Mouse (Mus musculus): ENCODE results near the gene Nkx2-5. TPM values are rescaled to one million over a fixed set of nuclear protein-coding genes. Genes with fewer than 3 reads are reported as not detected.

Gene Nkx2-5
- polyA plus RNA-seq, 3 experiments from 2014 or later, result not detected

DNA sequence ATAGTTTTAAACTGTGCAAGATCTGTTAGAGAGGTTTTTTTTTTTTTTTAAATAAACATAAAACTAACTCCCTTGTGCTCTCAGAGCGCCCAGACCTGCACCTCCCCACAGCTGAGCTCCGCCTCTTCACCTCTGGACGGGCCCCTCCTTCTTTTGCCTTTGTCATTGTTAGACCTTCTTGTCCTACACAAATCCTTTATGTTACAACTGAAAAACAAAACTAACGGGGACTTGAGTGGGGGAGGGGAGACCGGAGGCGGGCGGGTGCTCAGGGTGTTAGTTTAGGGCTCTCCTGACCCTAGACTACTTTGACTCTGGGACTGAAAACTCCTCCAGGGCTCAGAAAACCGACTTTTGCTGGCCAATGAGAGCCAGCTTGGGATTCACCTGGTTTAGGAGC is 8.9 kb downstream of the Nkx2-5 start:
- ATAC-seq, result no peak

DNA sequence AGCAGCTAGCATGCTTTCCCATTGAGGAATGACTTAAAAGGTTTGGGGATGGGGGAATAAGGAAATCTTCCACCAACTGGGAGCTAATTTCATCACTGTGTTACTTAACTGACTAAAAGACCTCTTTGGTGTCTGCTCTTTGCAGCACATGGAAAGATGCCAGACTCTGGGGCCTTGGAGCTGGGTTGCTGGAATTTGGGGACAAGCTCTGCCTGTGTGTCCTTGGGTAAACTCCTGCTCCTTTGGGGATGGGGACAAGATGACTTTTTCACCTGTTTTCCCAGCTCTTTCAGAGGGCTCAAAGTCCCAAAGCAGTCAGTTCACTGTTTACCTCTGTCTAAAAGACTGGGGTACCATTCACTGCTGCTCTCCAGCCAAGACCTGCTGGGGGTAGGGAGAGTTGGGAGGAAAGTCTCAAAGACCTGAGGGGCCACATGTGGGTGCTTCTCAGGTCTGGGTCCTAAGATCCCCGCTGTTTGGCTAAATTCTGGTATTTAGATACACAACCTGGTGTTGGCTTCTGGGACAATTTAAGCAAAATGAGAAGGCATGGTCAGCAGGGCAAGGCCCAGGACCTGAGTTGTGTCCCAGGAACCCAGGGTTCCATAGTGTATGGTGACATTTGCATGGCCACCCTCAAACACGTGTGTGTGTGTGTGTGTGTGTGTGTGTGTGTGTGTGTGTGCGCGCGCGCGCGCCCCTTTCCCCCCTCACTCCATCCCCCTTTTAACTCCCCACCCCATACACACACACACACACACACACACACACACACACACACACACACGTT is 9.6 kb downstream of the Nkx2-5 start:
- ATAC-seq, result no peak

DNA sequence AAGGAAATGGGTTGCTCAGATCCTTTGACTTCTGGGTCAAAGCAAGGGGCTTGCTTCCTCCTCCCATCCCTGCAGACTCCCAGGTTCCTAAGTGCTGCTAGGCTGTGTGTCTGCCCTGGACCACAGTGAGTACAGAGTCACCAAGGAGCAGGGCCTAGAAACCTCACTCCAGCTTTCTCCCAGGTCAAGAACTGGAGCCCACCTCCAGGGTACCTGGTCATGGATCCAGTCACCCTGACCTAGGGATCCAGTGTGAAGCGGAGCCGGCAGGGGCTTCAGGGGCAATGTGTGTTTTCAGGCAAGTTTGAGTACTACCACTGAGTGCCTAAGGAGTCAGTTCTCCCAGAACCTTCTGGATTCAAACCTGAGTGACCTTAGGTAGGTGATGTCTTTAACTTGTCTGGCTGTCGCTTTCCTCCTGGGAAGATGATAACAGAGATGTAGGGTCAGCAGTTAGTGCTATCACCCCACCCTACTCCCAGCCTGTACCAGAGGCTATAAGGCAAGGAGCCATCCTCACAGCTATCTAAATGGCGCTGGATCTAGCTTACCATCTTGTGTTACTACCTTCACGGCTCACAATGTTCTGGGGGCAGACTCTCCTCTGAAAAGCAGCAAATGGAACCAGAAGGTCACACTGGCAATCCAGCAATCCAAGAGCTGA is 10.4 kb downstream of the Nkx2-5 start:
- ATAC-seq, result no peak

DNA sequence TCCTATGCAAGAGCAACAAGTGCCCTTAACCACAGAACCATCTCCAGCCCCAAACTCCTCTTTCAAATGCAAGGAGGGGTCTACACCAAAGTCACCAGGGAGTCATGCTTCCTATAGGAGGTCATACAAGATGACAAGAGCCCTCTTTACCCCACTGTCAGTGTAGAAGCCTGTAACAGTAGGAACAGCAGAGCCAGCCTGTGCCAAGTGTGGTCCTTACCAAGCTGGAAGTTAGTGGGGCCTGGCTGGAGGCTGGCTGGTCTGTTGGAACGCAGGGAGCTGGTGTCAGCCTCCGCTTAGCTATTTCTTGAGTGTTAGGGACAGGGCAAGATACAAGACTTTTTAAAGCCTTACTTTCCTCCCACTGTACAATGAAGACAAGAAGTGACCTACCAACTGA is 11.0 kb downstream of the Nkx2-5 start:
- no peak for ATAC-seq

DNA sequence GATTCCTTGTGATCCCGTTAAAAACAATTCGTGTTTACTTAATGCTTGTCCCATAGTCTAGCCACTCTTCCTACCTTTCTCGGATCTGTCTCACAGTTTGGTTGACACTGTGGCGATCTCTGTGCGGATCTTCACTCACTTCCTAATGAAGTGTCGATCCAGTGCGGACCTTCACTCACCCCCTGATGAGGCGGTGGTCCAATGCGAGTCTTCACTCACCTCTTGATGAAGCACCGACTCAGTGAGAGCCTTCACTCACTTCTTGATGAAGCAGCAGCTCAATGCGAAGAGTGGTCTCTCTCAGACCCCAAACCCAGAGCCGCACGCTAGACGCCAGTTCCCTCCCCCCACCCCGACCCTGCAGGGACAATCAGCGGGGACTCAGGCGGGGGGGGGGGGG is 18.7 kb downstream of the Nkx2-5 start:
- no peak for ATAC-seq

DNA sequence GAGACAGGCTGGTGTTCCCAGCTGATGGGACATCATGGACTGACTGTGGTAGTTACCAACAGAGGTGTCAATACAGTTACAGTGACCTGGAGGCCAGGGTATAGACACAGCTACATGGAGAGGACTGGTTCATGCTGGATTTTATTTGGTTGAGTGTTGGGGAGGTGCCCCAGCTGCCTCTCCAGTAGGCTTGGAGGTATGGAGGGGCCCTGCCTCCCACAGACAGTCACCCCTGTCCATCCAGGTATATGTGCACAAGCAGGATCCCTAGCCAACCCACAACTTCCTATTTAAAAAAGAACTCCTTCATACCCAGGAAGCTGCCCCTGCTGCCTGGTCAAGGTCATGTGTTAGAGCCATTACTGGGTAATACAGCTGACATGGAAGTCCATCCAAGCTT is 27.0 kb downstream of the Nkx2-5 start:
- no peak for ATAC-seq

DNA sequence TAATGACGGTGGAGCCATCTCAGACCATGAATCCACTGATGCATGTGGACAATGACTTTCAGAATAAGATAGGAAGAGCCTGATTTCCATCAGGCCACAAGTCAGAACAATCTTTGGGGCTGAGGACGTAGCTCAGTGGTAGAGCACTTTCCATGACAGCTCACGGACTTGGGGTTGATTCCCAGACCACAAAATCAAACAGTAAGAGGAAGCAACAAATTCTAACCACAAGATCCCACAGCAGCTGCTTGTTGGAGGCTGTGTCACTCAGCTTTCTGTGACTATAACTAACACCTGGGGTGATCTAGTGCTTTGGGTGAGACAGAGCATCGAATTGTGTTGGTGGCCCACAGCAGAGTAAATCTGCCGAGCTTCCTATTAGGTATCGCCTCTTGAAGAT is 28.0 kb downstream of the Nkx2-5 start:
- ATAC-seq, result no peak

DNA sequence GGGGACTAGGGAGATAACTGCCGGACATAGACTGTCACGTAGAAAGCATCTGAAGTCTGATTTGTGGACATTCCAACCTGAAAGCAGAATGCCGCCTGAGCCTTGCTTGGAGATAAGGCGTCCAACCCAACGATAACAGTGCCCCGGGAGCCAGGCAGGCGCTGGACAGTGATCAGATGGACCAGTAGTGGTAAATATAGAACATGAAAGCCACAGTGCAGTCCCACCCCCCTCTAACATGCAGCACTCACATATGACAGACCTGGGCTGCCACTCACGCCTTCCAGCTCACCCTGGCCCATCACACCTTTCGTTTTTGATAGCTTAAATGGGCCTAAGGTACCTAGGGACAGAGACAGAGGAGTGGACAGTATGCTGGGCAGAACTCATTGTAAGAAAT is 31.3 kb downstream of the Nkx2-5 start:
- no peak for ATAC-seq

DNA sequence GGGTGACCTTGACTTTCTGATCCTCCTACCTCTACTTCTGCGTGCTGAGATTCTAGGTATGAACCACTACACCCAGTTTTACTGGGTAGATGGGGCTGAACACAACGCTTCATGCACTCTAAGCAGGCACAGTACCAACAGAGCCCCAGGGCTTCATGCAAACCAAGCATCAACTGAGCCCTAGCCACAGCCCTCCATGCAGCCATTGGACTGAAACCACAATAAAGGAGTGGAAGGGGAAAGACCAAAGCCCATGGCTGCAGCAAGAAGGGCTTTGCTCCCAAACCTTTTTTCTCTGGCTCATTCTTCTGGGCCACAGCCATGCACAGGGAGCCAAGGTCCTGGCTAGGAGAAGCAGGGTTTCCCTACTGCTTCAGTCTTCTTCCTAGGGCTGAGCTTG is 32.2 kb downstream of the Nkx2-5 start:
- ATAC-seq, result no peak

DNA sequence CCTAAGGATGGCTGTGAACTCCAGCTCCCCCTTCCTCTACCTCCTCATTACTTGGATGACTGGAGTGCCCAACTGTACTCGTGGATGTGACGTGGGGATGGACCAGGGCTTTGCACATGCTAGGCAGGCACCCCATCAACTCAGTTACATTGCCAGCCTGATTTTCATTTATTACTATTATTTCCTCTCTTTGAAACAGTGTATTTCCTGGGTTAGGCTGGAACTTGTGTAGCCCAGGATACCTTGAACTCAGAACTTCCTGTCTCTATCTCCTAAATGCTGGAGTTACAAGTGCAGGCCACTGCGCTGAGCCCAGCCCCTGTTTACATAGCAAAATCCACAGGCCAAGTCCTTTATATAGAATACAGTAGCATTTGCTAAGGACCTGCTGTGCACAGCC is 41.9 kb downstream of the Nkx2-5 start:
- no peak for ATAC-seq

DNA sequence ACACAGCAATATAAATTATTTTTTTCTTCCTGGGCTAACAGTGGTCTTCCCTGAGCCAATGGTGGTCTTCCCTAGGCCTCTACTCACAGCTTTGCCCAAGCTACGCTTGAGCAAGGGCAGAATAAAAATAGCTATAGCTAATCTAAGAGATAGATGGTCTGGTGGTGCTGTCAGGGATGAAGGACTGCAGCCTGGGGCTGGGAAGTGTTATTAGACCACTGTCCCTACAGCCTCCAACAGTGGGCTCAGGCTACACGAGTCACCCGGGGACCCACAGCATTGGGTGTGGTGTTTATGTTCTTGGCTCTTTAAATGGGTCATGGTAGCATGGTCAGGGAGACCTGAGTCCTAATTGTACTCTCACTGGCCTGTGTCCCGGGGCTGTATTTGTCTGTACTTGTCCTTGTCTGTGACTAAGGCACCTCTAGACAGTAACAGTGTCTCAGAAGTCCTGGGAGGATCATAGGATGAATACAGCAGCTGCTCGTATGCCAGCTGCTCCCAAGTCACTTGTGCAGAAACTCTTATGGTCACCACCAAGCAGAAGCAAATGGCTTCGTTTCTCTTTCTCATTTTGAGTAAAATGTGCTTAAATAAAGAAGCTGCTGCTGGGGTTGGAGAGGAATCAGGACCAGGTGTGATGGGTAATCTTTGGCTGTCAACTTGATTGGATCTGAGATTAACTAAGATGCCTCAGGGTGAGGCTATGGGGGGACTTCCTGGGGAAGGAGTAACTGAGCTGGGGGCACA is 47.3 kb downstream of the Nkx2-5 start:
- ATAC-seq, result no peak

DNA sequence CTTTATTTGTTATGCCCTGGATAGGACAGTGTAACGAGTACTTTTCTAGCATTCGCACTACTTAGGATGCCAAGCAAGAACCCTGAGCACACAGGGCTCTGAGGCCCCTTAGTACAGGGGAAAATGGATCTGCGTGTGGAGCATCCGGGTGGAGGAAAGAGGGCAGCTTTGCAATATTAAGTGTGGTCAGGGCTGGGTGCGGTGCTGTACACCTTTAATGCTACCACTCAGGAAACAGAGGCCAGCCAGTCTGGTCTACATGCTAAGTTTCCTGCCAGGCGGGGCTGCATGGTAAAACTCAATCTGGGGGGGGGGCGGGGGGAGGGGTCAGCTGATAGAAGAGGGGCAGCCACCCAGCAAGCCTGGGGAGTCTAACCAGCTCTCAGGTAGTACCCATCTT is 49.4 kb downstream of the Nkx2-5 start:
- ATAC-seq, result no peak

DNA sequence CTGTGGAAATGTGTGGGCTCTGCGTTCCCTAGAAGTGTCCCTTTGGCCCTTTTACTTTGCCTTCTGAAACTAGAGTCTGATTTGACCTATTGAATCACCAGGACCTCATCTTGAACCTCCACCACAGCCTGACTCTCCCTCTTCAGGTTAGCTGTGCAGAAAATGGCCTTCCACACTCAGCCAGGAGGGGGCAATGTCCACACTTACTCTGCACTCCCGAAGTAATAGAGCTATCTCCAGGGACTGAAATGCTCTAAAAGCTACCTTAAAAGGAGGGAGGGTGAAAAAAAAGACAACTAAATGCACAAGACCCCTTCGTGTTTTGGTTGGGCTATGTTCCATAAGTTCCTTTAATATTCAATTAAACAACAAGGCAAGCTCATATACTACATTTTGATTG is 50.1 kb downstream of the Nkx2-5 start:
- no peak for ATAC-seq

DNA sequence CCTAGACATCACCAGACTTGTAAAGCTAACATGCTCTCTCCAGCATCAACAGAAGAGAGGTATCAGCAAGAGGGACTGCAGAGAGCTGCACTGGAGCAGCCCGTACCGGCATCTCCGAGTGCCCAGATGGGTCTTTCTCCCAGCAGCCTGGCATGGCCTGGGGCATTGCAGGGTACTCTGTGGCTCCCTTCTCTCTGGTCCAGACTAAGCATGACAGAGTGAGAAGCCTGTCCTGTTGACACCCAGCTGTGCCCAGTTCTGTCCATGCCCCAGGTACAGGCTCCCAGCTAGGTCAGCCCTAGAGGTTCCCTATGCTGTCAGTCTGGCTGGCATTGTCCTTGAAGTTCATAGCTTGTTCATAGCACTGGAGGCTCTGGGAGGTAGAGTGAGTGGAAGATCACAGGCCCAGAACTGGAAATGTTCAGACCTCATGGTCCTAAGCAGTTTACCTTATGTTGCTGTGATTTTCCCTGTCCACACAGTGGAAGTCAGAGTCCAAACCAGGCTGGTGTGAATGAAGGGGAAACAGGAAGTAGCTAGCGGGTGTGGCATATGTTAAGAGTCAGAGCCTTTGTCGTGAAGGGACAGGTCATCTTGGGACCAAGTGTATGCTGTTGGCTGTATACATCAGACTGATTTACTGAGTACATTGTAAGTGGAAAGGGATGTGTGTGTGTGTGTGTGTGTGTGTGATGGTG is 51.6 kb downstream of the Nkx2-5 start:
- no peak for ATAC-seq

DNA sequence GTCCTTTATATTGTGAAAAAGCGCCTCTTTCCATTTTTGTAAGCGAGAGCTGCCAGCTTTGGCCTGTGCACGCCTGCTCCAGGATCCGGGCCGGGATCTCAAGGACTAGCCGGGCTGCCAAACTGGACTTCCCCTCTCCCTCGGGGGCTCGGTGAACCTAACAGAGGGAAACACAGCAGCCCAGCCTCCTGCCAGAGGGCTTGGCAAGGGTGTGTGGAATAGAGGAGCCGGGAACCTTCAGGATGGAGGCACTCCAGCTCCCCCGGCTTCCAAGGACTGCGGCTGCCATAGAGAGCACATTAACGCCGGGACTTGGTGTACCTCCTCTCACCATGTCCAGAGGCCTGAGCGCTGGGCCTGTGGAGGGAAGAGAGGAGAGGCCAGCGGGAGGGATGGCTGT is 52.7 kb downstream of the Nkx2-5 start:
- ATAC-seq, result no peak

DNA sequence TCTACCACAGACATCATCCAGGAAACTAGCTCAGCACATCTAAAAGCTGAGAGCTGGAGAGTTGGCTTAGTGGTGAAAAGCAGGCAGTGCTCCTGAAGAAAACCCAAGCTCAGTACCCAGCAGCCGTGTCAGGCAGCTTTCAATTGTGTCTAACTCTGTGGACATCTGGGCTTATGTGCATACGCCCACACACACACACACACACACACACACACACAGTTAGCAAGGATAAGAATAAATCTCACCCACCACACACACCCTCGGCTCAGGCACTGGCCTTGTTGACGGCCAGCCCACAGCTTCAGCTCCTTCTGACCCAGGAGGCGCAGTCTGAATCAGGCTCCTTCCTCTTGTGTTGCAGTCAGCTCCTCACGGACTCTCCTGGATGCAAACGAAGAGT is 53.2 kb downstream of the Nkx2-5 start:
- ATAC-seq, result no peak

DNA sequence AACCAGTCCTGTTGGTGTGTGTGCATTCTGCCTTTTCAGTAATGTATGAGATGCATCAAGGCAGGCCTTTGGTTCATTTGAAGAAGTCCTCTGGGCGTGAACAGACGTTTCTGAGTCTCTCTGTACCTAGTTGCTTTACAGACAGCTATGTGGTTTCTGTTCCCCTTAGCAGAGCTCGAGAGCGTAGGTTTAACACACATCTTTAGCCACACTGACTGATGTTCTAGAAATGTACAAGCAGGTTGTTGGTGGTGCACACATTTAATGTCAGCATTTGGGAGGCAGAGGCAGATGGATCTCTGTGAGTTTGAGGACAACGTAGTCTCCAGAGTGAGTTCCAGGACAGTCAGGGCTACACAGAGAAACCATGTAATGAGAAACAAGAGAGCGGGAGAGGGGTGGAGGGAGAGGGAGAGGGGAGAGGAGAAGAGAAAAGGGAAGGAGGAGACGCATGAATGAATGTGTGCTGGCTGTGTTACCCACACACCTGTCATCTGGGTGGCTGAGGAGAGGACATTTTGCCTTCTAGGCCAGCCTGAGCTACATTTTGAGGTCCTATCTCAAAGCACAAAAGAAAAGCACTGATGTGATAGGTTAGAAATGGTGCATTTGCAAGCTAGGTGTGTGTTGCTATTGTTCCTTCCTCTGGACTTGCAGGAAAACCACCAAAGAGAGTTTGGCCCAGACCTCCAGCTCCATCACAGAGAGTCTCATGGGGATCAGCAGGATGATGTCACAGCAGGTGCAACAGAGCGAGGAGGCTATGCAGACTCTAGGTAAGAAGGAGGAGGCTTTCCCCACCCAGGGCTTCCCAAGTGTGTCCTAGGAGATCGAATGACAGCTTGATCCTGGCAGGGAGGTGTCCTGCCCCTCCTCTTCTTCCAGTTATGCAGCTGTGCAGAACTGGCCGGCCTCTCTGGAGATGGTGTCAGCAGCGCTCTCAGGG is 54.3 kb downstream of the Nkx2-5 start:
- ATAC-seq, result no peak

DNA sequence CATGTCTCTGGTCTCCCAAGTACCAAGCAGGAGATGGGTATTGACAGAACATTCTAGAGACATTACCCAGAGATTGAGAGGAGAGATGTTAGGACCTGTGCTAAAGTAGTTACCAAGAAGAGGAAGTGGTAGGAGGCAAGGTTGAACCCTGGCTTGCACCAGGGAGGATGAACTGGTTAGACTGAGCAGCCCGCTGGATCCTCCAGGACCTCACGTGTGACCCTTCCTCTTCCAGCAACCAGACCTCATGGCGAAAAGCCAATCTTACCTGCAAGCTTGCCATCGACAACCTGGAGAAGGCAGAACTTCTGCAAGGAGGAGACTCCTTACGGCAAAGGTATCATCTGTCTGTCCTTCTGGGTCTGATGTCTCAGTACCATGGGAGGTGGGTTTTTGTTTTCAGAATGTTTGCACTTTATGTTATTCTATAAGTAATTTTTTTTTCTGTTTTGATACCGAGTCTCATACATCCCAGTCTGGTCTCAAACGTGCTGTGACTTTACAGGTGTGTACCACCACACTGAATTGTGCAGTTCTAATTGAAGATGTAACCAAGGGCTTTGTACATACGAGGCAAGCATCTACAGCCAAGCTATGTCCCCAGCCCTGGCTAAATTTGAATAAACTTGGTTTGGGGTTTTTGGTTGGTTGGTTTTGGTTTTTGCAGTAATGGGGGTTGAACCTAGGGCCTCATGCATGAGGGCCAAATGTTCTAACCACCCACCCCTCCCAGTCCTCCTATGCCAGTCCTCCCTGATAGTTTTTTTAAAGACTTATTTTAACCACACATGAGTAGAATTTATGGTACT is 55.1 kb downstream of the Nkx2-5 start:
- ATAC-seq, result no peak

DNA sequence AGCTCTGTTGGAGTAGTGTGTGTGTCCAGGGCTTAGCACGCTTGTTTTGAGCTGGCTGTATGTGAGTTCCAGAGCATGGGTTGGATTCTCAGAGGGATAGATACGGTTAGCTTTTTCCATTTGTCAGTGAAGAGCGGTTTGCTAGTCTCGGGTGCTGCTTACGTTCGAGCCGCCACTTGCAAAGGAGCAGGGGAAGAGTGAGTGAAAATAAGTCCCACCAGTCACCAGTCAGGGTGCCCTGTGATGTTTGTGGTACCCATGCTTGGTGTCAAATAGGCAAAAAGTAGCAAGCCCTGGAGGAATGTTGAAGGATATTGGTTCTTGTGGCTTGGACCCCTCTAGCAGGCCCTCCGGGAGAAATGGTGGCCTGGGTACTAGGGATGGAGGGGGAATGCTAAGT is 55.8 kb downstream of the Nkx2-5 start:
- no peak for ATAC-seq

Data from inflammation-experienced regulatory T-cells, adult 6 months (primary cell).